Mouse (Mus musculus) hindbrain, embryonic 11.5 days (tissue): Measurements from ENCODE around the gene Enc1. TPM values are rescaled to one million over a fixed set of nuclear protein-coding genes. Genes with fewer than 3 reads are reported as not detected.

Experiments used
- ATAC-seq: fragments of 200-750 bp; cut with Nextera tagmentation; 2 replicates; pipeline ENCODE4 v1.8.0; 2017; ENCODE audit warnings: mild to moderate bottlenecking, moderate TSS enrichment, moderate library complexity; ENCODE audit not compliant: low FRiP score
- DNase-seq: peaks from one replicate; pipeline ENCODE4 v3.0.0-alpha.2; 2015; ENCODE audit warnings: low spot score
- H3K27ac ChIP-seq: fragments of 300-500 bp; sonication (generic); 2 replicates; pipeline ENCODE4 v1.5.1; 2014; ENCODE audit warnings: mild to moderate bottlenecking, low read depth, low read length
- H3K27me3 ChIP-seq: fragments of 300-500 bp; sonication (generic); 2 replicates; pipeline ENCODE4 v1.6.1; 2014; ENCODE audit warnings: mild to moderate bottlenecking, low read length, moderate library complexity, mixed read lengths; ENCODE audit not compliant: control insufficient read depth, insufficient read depth
- H3K36me3 ChIP-seq: fragments of 300-500 bp; sonication (generic); 2 replicates; pipeline ENCODE4 v1.6.1; 2014; ENCODE audit warnings: mild to moderate bottlenecking, low read length, moderate library complexity, mixed read lengths; ENCODE audit not compliant: control insufficient read depth, insufficient read depth
- H3K4me1 ChIP-seq: fragments of 300-500 bp; sonication (generic); replicated peaks from 2 replicates; pipeline ENCODE4 v1.6.1; 2014; ENCODE audit warnings: low read length, mixed read lengths; ENCODE audit not compliant: control insufficient read depth, insufficient read depth
- H3K4me2 ChIP-seq: fragments of 300-500 bp; sonication (generic); replicated peaks from 2 replicates; pipeline ENCODE4 v1.6.1; 2014; ENCODE audit warnings: mild to moderate bottlenecking, low read depth, low read length
- H3K4me3 ChIP-seq: fragments of 300-500 bp; sonication (generic); 2 replicates; pipeline ENCODE4 v1.5.1; 2014; ENCODE audit warnings: low read depth, low read length
- H3K9ac ChIP-seq: fragments of 300-500 bp; sonication (generic); 2 replicates; pipeline ENCODE4 v1.6.1; 2014; ENCODE audit warnings: low read depth, low read length
- H3K9me3 ChIP-seq: fragments of 300-500 bp; sonication (generic); 2 replicates; pipeline ENCODE4 v1.6.1; 2016; ENCODE audit warnings: low read length; ENCODE audit not compliant: control insufficient read depth
- WGBS: fragments of 180-500 bp; shearing (Covaris S2); extraction: QIAGEN DNeasy Blood & Tissue Kit; methylation state at CpG from one replicate; pipeline ENCODE4 v1.1.7; 2014; 5-methylcytosine and 5-hydroxymethylcytosine counted together
- polyA plus RNA-seq: library from polyadenylated mRNA; unstranded; fragments of >200 nt; fragmentation: Nextera tagmentation; extraction: Ambion mirVana; gene quantifications from 2 replicates; pipeline ENCODE4 v1.2.1, GENCODE M21; 2014

The Enc1 gene
- polyA plus RNA-seq, 1 experiment from 2014 or later = 45.9 TPM

GRCm38 (mm10) chr13:97201896-97202295 lies 39.0 kb upstream of the Enc1 start:
- no peak overlapping the region for H3K27ac ChIP-seq
- no peaks in the 10 kb centered on the region for H3K36me3 ChIP-seq
- H3K9me3 ChIP-seq = no peaks in the 10 kb centered on the region
- no peak overlapping the region for H3K4me3 ChIP-seq
- no peaks in the 10 kb centered on the region for H3K27me3 ChIP-seq
- 85% methylated on average over 4 of the region's 4 CpGs for WGBS
- ATAC-seq = no peak
- H3K9ac ChIP-seq = no peak overlapping the region
- H3K4me1 ChIP-seq = no peaks in the 10 kb centered on the region; the same call in 1 of the 2 replicates
- no peak for DNase-seq
- no peak overlapping the region for H3K4me2 ChIP-seq

GRCm38 (mm10) chr13:97205052-97205701 lies 35.7 kb upstream of the Enc1 start:
- DNase-seq (peak; percentile 85), ATAC-seq (peak; percentile 71; the same call in 1 of the 2 replicates)
- H3K27ac ChIP-seq = no peak overlapping the region
- peak overlapping the region; percentile 8; the same call in 1 of the 2 replicates for H3K9ac ChIP-seq
- peak overlapping the region; percentile 40 for H3K4me2 ChIP-seq
- H3K36me3 ChIP-seq = no peaks in the 10 kb centered on the region
- H3K27me3 ChIP-seq = no peaks in the 10 kb centered on the region
- H3K4me1 ChIP-seq = no peaks in the 10 kb centered on the region
- H3K4me3 ChIP-seq = peak overlapping the region; percentile 26; the same call in 1 of the 2 replicates
- no peaks in the 10 kb centered on the region for H3K9me3 ChIP-seq
- 14% methylated on average over 18 of the region's 18 CpGs for WGBS

- Histone ChIP-seq H3K27ac (no peak overlapping the region), H3K27me3 (no peaks in the 10 kb centered on the region), H3K4me1 (no peaks in the 10 kb centered on the region), H3K9me3 (no peaks in the 10 kb centered on the region), H3K4me2 (no peak overlapping the region), H3K9ac (no peak overlapping the region), H3K4me3 (no peak overlapping the region), H3K36me3 (no peaks in the 10 kb centered on the region)
- DNase-seq (no peak), ATAC-seq (no peak)
- WGBS = 70% methylated on average over 2 of the region's 2 CpGs
Observed at GRCm38 (mm10) chr13:97206046-97206445, 34.9 kb upstream of the Enc1 start.

GRCm38 (mm10) chr13:97207472-97208111 lies 33.3 kb upstream of the Enc1 start:
- Histone ChIP-seq H3K27me3 (no peaks in the 10 kb centered on the region), H3K9ac (no peak overlapping the region), H3K4me2 (no peak overlapping the region), H3K4me3 (no peak overlapping the region), H3K27ac (no peak overlapping the region), H3K36me3 (no peaks in the 10 kb centered on the region), H3K9me3 (no peaks in the 10 kb centered on the region), H3K4me1 (no peaks in the 10 kb centered on the region)
- whole genome bisulfite sequencing = 86% methylated on average over 7 of the region's 7 CpGs
- ATAC-seq = no peak
- DNase-seq = no peak

GRCm38 (mm10) chr13:97208112-97208478 lies 32.8 kb upstream of the Enc1 start:
- H3K27me3 ChIP-seq = no peaks in the 10 kb centered on the region
- no peaks in the 10 kb centered on the region for H3K36me3 ChIP-seq
- no peak overlapping the region for H3K4me2 ChIP-seq
- H3K27ac ChIP-seq = no peak overlapping the region
- no peaks in the 10 kb centered on the region for H3K9me3 ChIP-seq
- H3K4me1 ChIP-seq = no peaks in the 10 kb centered on the region
- ATAC-seq = no peak
- no peak overlapping the region for H3K9ac ChIP-seq
- no peak overlapping the region for H3K4me3 ChIP-seq
- no peak for DNase-seq
- WGBS = 61% methylated on average over 7 of the region's 7 CpGs

- H3K9me3 ChIP-seq = no peaks in the 10 kb centered on the region
- no peaks in the 10 kb centered on the region for H3K36me3 ChIP-seq
- 82% methylated on average over 3 of the region's 3 CpGs for WGBS
- H3K27me3 ChIP-seq = no peaks in the 10 kb centered on the region
- H3K4me3 ChIP-seq = no peak overlapping the region
- no peak overlapping the region for H3K27ac ChIP-seq
- ATAC-seq = no peak
- H3K4me2 ChIP-seq = no peak overlapping the region
- H3K4me1 ChIP-seq = no peaks in the 10 kb centered on the region
- no peak overlapping the region for H3K9ac ChIP-seq
- no peak for DNase-seq
Observed at GRCm38 (mm10) chr13:97208500-97209010, 32.4 kb upstream of the Enc1 start.

GRCm38 (mm10) chr13:97214583-97215268 lies 26.2 kb upstream of the Enc1 start:
- ATAC-seq = no peak
- no peak overlapping the region for H3K4me2 ChIP-seq
- 65% methylated on average over 3 of the region's 3 CpGs for WGBS

GRCm38 (mm10) chr13:97215563-97215962 lies 25.3 kb upstream of the Enc1 start:
- H3K36me3 ChIP-seq = no peaks in the 10 kb centered on the region
- DNase-seq (no peak), ATAC-seq (peak; percentile 27; the same call in 1 of the 2 replicates)
- WGBS = 50% methylated on average over 4 of the region's 4 CpGs
- no peak overlapping the region for H3K4me2 ChIP-seq
- H3K4me1 ChIP-seq = no peaks in the 10 kb centered on the region
- no peak overlapping the region for H3K9ac ChIP-seq
- H3K4me3 ChIP-seq = no peak overlapping the region
- H3K27ac ChIP-seq = no peak overlapping the region; the same call in 1 of the 2 replicates
- H3K27me3 ChIP-seq = no peaks in the 10 kb centered on the region
- H3K9me3 ChIP-seq = no peaks in the 10 kb centered on the region

More at GRCm38 (mm10) chr13:97214583-97215268, 26.2 kb upstream of the Enc1 start:
- Histone ChIP-seq H3K4me1 (no peaks in the 10 kb centered on the region), H3K9me3 (no peaks in the 10 kb centered on the region), H3K27me3 (no peaks in the 10 kb centered on the region), H3K27ac (no peak overlapping the region), H3K36me3 (no peaks in the 10 kb centered on the region), H3K9ac (no peak overlapping the region), H3K4me3 (no peak overlapping the region)
- no peak for DNase-seq
